Mouse (Mus musculus) forebrain, embryonic 14.5 days (tissue): ENCODE measurements at regions not wholly inside any gene's neighbourhood (a gene's known extent, or its start where the extent isn't known, plus 50 kb on each side); places are given as distances from the start of the nearest gene placed in this dataset.
A peak's percentile ranks its signal among the peaks of the same experiment; 100 is the strongest.

Experiments used
- ATAC-seq: fragments of 200-750 bp; cut with Nextera tagmentation; 2 replicates; pipeline ENCODE4 v1.8.0; 2017; ENCODE audit warnings: mild to moderate bottlenecking, moderate library complexity
- DNase-seq: peaks from one replicate; pipeline ENCODE4 v3.0.0-alpha.2; 2015; ENCODE audit warnings: low spot score
- H3K27ac ChIP-seq: fragments of 300-500 bp; sonication (generic); 2 replicates; pipeline ENCODE4 v1.5.1; 2014; ENCODE audit warnings: low read depth, mild to moderate bottlenecking, control low read depth, low read length, moderate library complexity
- H3K27me3 ChIP-seq: fragments of 300-500 bp; sonication (generic); replicated peaks from 2 replicates; pipeline ENCODE4 v1.6.1; 2014; ENCODE audit warnings: low read length, control low read depth, mixed read lengths; ENCODE audit not compliant: control insufficient read depth, insufficient read depth
- H3K36me3 ChIP-seq: fragments of 300-500 bp; sonication (generic); 2 replicates; pipeline ENCODE4 v1.6.1; 2014; ENCODE audit warnings: low read length, control low read depth; ENCODE audit not compliant: control insufficient read depth, insufficient read depth
- H3K4me1 ChIP-seq: fragments of 300-500 bp; sonication (generic); 2 replicates; pipeline ENCODE4 v1.6.1; 2014; ENCODE audit warnings: antibody characterized with exemption, low read length, control low read depth; ENCODE audit not compliant: control insufficient read depth, insufficient read depth
- H3K4me2 ChIP-seq: fragments of 300-500 bp; sonication (generic); 2 replicates; pipeline ENCODE4 v1.6.1; 2014; ENCODE audit warnings: mild to moderate bottlenecking, control low read depth, low read length
- H3K4me3 ChIP-seq: fragments of 300-500 bp; sonication (generic); 2 replicates; pipeline ENCODE4 v1.5.1; 2014; ENCODE audit warnings: low read depth, low read length, control low read depth
- H3K9ac ChIP-seq: fragments of 300-500 bp; sonication (generic); 2 replicates; pipeline ENCODE4 v1.6.1; 2014; ENCODE audit warnings: mild to moderate bottlenecking, low read length, control low read depth, moderate library complexity
- H3K9me3 ChIP-seq: fragments of 300-500 bp; sonication (generic); replicated peaks from 2 replicates; pipeline ENCODE4 v1.6.1; 2016; ENCODE audit warnings: low read length, control low read depth, mixed read lengths; ENCODE audit not compliant: control insufficient read depth
- WGBS: fragments of 180-500 bp; shearing (Covaris S2); extraction: QIAGEN DNeasy Blood & Tissue Kit; methylation state at CpG from one replicate; pipeline ENCODE4 v1.1.7; 2014; 5-methylcytosine and 5-hydroxymethylcytosine counted together

GRCm38 (mm10) chr3:54993761-54994160 lies 61.5 kb downstream of the Ccna1 start:
- 89% methylated on average over 6 of the region's 6 CpGs for WGBS
- Histone ChIP-seq H3K27me3 (no peaks in the 10 kb centered on the region), H3K27ac (no peak overlapping the region), H3K4me2 (no peak overlapping the region), H3K9ac (no peak overlapping the region), H3K9me3 (no peaks in the 10 kb centered on the region), H3K4me3 (no peak overlapping the region), H3K4me1 (no peaks in the 10 kb centered on the region), H3K36me3 (no peaks in the 10 kb centered on the region)
- DNase-seq (no peak), ATAC-seq (no peak)

- H3K27me3 ChIP-seq = no peaks in the 10 kb centered on the region
- H3K9me3 ChIP-seq = no peaks in the 10 kb centered on the region
- no peak for ATAC-seq
- no peaks in the 10 kb centered on the region for H3K36me3 ChIP-seq
- no peaks in the 10 kb centered on the region for H3K4me1 ChIP-seq
- DNase-seq = no peak
- no peak overlapping the region for H3K4me3 ChIP-seq
- WGBS = 22% methylated on average over 5 of the region's 5 CpGs
- no peak overlapping the region for H3K27ac ChIP-seq
- H3K9ac ChIP-seq = no peak overlapping the region
- no peak overlapping the region for H3K4me2 ChIP-seq
Measured at GRCm38 (mm10) chr3:54990073-54990472, 65.2 kb downstream of the Ccna1 start.

GRCm38 (mm10) chr3:54989358-54989757 lies 65.9 kb downstream of the Ccna1 start:
- DNase-seq = peak; percentile 68
- Histone ChIP-seq H3K27me3 (no peaks in the 10 kb centered on the region), H3K9ac (no peak overlapping the region), H3K4me2 (no peak overlapping the region), H3K4me1 (no peaks in the 10 kb centered on the region), H3K9me3 (no peaks in the 10 kb centered on the region), H3K36me3 (no peaks in the 10 kb centered on the region), H3K4me3 (no peak overlapping the region), H3K27ac (no peak overlapping the region)
- 46% methylated on average over 8 of the region's 8 CpGs for WGBS
- ATAC-seq = no peak

GRCm38 (mm10) chr3:54981488-54981887 lies 65.8 kb upstream of the Sertm1 start:
- Histone ChIP-seq H3K4me2 (no peak overlapping the region), H3K27me3 (no peaks in the 10 kb centered on the region), H3K9me3 (no peaks in the 10 kb centered on the region), H3K9ac (no peak overlapping the region), H3K4me3 (no peak overlapping the region), H3K4me1 (no peaks in the 10 kb centered on the region), H3K27ac (no peak overlapping the region), H3K36me3 (no peaks in the 10 kb centered on the region)
- WGBS = 35% methylated on average over 2 of the region's 2 CpGs
- ATAC-seq = no peak
- no peak for DNase-seq

GRCm38 (mm10) chr3:54980312-54980711 lies 64.6 kb upstream of the Sertm1 start:
- no peaks in the 10 kb centered on the region for H3K27me3 ChIP-seq
- H3K9ac ChIP-seq = no peak overlapping the region
- no peaks in the 10 kb centered on the region for H3K9me3 ChIP-seq
- no peak overlapping the region; the same call in 1 of the 2 replicates for H3K27ac ChIP-seq
- 39% methylated on average over 2 of the region's 2 CpGs for WGBS
- peak; percentile 47 for DNase-seq
- no peak overlapping the region for H3K4me3 ChIP-seq
- H3K4me2 ChIP-seq = no peak overlapping the region
- peak; percentile 72 for ATAC-seq
- no peaks in the 10 kb centered on the region for H3K4me1 ChIP-seq
- H3K36me3 ChIP-seq = no peaks in the 10 kb centered on the region

DNA sequence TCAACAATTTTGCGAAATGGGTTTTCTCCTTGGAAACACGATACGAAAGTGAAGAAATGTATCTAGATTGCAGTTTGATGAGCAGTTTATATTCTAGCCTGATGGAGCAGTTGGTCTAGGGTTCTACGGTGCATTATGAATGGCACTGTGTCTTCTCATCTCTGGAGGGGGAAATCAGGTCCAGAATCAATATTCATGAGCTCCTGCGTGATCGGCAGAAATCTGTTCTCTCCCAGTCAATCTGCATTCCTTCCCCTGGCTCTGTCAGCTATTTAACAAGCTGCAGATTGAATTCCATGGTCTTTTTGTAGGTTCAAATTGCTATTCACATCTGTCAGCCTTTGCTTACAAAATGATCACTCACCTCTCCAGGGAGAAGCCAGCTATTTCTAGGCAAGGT lies 49.8 kb upstream of the Sertm1 start:
- no peak overlapping the region for H3K4me3 ChIP-seq
- no peak overlapping the region for H3K9ac ChIP-seq
- peak; percentile 85 for ATAC-seq
- H3K9me3 ChIP-seq = no peaks in the 10 kb centered on the region
- H3K27me3 ChIP-seq = no peaks in the 10 kb centered on the region
- 9% methylated on average over 6 of the region's 6 CpGs for WGBS
- peak; percentile 71 for DNase-seq
- H3K27ac ChIP-seq = peak overlapping the region; percentile 2; the same call in 1 of the 2 replicates
- H3K4me2 ChIP-seq = peak overlapping the region; percentile 2; the same call in 1 of the 2 replicates
- H3K4me1 ChIP-seq = peaks cover 11% of the 10 kb centered on the region
- H3K36me3 ChIP-seq = no peaks in the 10 kb centered on the region
